Mouse (Mus musculus) thymus, postnatal 36 days (tissue): ENCODE data around the gene Mrps7.

Experiments
- DNase-seq, 2 experiments: peaks; one replicate each; pipeline ENCODE4 v3.0.0; 2022; ENCODE audit warnings: mixed read lengths in 2 of 2

Mrps7 gene

DNA sequence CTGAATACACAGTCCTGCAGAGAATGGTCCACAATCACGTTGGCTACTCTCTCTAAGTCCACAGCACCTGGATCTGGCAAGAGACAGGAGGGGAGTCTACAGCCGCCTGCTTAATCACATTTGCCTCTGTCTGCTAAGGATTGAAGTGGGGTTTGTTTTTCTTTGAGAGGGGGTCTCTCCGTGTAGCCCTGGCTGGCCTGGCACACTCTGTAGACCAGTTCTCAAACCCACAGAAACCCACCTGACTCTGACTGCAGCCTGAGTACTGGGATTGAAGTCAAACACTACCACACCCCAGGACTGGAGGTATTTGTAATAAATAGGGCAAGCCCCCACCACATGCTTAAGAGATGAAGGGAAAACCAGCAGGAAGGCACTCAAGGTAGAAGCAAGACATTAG, 5.9 kb downstream of the Mrps7 start:
- DNase-seq: no peak

DNA sequence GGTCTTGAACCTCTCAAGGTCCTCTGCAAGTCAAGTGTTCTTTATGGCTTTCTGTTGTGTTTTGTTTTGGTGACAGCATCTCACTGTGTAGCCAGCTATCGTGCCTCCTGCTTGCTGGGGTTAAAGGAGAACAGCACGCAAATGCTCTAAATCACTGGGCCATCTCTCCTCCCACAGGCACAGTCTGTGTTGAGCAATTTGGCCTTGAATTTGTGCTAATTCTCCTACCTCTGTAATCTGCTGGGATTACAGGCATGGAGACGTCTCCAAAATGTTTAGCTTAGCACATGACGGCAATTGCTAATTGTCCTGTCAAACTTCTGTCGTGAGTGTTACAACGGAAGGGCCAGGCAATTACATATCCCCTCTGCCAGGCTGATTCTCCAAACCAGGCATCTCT, 7.4 kb downstream of the Mrps7 start:
- DNase-seq: no peak

DNA sequence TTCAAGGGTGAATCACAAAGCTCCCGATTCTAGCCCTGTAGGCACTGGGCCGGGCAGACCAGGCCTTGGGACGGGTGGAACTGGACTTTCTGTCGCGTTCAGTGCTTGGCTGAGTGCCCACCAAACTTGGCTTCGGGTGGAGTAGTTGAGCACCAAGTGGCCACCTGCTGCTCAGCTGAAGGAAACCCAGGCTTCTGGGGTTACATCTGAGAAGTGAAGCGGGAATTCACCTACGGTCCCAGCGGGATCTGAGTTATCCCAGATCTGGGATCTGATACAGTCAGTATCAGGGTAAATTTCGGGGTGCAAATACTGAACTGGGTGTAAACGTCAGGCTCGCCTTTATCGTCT, 8.3 kb downstream of the Mrps7 start:
- peak; percentile 41 to 54 for DNase-seq

DNA sequence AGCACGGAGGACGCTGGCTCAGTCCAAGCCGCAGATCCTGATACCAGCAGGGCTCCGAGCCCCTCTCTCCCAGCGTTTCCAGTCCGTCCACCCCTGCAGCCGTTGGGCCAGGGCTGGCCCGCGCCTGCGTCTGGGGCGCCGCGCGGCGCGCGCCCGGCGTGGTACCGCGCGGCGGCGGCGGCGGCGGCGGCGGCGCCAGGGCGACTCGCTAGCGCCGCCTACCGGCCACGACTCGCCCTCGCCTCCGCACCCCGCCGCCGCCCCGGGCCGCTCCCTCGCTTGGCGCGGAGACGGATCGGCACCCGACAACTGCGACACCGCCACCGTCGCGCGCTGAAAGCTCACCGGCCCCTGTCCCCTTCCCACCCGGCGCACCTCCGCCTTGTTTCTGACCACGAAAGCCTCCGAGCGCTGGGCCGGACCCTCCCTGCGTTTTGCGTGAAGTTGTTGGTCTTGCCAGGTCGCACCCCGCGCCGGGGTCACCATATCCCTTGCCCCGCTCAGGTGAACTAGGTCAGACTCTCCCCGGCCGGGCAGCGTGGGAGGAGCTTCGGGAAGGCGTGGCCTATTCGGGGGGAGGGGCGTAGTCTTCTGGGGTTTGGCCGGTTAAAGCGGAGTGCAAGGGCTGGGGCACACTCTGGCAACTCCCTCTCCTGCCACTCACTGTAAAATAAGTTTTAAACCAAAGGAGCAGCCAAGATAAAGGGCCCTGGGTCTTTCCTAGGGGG, 8.8 kb downstream of the Mrps7 start, which contains the start of gene Mif4gd:
Mif4gd (minus strand) TSS at position 560 of the 728 bp plus-strand sequence.
- peak; percentile 96 to 99 for DNase-seq

DNA sequence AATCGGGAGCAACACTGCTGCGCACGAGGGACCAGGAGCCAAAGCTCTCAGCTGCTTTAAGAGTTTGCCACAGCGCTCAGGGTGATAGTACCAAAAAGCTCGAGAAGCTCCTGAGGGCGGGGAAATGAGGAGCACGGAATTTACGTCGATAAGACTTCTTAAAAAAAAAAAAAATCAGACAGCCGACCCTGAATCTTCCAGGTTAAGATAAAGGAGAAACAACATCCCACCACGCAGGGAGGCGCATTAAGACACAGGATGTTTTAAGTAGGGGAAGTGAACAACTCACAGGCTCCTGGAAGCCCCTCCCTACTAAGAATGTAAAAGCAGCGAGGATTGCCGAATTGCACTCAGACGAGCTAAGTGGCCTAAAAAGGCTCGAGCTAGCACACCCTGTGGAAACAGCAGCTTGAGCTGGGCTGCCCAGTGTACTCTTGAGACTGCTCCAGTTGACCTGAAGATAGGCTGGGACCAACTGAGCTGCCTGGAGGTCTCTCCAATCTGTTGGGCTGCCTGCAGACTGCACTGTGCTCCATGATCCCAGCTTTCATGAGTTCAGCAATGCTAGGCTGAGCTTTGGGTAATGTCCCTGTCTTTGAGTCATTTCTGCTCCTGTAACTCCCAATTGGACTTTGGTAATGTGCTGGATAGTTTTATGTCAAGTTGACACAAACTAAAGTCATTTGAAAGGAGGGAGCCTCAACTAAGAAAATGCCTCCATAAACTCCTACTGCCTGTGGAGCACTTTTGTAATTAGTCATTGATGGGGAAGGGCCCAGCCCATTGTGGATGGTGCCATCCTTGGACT, 9.6 kb downstream of the Mrps7 start:
- peak in 1 of 2 experiments; percentile 58 for DNase-seq

DNA sequence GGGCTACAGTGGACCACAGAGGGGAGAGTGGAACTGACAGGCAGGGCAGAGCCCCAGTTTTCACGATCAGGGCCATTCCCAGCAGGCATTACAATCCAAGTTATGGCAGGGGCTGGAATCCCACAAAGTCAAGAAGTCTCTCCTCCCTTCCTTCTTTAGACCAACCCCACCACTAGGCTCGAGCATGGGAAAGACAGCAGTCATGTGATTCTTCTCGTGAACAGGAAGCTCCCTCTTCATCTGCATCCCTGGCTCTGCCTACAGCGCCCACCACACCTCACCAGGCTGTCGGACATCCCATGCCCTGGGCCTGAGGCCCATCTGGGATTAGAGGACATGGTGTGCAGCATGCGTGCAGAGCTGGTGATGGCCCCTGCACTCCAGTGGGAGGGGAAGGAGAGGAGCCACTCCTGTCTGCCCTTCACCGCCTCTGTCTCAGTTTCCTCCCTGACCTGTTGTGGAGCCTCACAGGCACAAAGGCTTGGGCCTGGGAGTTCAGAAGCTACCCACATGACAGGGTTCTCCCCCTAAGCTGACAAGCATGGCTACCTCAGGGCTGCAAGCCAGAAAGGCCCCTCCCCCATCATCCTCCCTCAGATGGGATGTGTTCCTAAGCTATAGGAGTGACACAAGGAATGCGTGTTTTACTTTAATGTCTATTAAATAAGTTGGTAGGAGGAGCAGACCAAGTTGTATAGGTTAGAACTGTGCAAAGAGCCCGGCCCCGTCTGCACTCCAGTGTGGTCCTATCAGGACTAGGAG, 10.8 kb downstream of the Mrps7 start:
- no peak for DNase-seq

DNA sequence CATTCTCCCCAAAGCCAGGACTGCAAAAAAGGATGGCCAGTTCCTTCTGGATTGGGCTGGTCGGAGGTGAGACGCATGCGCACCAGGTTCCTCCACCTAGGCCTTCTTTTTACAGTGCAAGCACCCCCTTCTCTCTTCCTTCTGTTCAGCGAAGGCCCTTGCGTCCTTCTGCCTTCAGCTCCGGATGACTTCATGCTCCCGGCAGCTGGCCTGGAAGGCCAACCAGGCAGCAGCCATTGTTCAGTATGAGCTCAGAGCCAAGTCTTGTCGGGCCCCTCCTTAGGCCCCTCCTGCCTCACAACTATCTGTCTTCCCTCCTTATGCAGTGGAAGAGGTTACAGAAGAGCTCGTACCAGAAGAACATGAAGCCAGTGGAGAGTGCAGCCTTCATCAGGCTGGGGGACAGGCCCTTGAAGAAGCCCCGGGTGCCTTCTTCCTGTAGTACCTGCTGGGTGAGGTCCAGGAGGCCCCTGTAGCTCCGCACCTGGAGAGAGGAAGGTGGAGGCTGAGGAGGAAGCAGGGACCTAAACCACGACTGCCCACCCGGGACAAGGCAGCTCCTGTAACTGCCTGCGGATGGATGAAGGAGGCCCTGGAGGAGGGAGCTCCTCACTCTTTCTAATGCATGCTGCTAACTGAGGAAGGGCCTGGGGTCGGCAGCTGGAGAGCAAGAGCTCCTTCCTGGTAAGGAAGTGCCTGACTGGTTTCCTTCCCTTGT, 11.5 kb downstream of the Mrps7 start:
- DNase-seq: no peak

DNA sequence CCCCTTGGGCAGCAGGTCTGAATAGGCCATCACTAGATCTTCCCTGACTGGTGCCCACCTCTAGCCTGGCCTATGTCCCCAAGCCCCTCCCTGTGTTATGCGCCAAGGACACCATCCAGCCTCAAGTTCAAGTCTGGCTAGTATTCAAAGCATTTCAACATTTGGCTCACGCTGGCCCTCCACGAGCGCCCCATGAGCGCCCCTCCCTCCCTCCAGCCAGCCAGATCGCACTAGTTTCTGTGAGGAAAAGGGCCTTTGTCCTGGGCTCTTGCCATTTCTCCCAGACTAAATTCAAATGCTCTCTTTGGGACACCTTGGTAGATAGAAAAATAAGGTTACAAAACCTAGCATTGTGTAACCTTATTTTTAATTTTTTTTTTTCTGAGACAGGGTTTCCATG, 12.2 kb downstream of the Mrps7 start:
- DNase-seq: no peak

DNA sequence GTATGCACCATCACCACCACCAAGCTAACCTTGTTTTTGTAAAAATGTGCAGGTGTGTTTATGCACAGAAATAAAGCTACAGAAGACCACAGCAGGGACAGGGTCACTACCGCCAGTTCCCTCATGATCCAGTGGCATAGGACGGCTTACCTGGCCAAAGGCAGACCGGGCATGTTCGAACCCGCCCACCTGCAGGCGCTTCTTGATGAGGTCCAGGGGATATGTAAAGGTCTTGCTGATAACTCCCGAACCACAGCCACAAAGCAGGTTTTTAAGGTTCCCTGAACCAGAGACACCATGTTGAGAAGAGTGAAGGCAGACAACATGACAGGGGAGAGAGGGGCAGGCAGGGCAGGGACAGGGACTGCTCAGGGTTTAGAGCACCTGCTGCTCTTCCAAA, 12.6 kb downstream of the Mrps7 start:
- no peak for DNase-seq

DNA sequence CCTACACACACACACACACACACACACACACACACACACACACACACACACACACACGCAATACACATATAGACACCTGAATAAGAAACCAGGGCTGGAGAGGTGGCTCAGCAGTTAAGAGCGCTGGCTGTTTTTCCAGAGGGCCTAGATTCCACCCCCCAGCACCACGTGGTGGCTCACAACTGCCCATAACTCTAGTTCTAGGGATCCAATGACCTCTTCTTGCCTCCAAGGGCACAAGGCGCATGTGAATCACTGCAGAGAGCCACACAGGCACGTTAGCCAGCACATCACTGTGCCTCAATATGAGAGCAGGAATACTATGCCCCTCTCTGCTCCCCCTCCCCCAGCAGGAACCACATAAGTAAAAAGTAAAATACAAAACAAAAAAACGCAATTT, 13.2 kb downstream of the Mrps7 start:
- DNase-seq: no peak

DNA sequence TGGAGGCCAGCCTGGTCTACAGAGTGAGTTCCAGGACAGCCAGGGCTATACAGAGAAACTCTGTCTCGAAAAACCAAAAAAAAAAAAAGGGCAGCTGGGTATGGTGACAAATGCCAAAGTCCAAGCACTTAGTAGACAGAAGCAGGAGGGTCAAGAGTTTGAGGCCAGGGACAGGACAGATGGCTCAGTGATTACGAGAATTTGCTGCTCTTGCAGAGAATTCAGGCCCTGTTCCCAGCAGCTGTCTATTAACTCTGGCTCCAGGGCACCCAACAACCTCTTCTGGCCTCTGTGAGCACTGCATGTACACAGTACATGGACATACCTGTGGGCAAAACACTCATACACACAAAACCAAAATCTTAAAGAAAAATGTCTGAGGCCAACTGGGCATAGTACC, 14.3 kb downstream of the Mrps7 start:
- no peak for DNase-seq

DNA sequence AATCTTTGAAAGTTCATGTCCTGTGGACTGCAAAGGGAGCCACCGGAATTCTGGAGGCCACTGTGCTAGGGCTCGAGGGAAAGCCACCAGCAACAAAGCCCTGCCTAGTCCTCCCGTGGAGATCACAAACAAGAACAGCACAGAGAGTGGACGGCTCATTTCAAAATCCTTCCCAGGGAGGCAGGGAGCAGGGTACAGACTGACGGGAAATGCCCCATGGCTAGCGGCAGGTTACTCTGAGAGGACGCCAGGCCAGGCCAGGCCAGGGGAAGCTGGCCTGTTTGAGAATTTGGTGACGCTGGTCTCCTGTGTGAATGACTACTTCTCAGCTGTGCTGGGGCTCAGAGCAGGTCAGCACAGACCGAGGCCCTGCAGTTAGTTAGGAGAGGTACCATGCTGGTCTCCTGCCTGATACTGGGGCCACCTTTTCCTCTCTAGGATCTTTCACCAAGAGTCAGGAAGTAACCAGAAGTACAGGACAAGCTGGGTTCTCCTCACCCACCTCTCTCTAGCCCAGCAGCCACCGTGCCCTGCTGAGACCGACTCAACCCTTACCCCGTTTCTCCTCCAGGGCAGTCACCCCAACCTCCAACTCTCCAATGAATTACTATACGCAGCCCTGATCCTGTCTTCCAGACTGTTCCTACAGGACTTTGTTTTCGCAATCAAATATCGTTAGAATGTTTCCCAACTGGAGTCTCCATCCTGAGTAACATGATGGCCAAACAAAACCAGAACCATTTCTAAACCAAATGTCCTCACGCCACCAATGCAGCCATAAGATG, 15.2 kb downstream of the Mrps7 start:
- no peak for DNase-seq

DNA sequence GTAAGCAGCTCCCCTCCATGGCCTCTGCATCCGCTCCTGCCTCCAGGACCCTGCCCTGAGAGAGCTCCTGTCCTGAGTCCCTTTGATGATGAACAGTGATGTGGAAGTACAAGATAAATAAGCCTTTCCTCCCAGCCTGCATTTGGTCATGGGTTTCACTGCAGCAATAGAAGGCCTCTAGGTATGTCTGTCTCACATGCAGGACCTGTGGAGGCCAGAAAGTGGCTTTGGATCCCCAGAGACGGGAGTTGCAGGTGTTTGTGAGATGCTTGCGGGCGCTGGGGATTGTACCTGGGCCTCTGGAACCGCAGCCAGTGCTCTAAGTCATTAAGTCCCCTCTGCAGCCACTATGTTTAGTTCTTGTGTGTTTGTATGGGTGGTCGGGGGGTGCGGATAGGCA, 16.2 kb downstream of the Mrps7 start:
- no peak for DNase-seq

DNA sequence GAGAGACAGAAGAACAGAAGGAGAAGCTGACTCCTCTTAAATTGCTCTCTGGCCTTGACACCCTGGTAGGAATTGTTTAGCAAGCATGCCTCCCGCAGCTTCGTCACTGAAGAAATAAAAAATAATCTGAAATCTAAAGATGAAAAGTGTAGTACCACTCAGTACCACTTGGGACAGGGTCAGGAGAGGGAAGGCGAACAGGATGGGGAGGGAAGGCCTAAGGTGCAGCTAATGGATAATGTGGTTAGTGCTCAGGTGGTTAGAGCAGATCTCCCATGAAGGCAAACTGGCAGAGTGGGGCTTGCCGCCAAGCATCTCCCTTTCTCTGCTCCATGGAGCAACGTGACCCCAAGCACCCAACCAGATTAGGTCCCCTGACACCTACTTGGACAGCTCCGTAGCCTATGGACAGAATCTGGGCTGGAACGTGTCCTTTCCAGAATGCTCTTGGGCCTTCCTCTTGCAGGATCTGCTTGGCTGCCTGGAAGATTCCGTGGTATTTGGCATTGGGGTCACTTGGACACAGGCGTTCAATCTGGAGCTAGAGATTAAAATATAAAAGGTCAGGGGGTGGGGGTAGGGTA, 19.9 kb downstream of the Mrps7 start:
- DNase-seq: no peak

DNA sequence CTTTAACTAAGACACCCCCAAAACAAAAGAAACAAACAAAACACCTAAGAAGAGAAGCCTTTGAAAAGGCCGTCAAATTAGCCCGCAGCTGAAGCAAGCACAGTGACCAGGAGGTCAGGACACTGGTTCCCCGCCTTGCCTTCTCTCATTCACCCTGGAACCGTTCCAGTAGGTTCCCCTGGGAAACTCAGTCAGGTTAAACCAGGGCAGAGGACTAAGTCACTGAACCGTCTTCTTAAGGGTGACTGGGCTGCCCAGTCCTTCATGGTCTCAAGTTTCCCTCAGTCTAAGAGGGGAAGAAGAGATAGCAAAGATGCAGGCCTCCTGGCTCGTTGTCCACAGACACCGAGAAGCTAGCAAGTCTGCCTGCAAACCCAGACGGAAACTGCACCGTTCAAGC, 22.2 kb downstream of the Mrps7 start:
- DNase-seq: no peak

DNA sequence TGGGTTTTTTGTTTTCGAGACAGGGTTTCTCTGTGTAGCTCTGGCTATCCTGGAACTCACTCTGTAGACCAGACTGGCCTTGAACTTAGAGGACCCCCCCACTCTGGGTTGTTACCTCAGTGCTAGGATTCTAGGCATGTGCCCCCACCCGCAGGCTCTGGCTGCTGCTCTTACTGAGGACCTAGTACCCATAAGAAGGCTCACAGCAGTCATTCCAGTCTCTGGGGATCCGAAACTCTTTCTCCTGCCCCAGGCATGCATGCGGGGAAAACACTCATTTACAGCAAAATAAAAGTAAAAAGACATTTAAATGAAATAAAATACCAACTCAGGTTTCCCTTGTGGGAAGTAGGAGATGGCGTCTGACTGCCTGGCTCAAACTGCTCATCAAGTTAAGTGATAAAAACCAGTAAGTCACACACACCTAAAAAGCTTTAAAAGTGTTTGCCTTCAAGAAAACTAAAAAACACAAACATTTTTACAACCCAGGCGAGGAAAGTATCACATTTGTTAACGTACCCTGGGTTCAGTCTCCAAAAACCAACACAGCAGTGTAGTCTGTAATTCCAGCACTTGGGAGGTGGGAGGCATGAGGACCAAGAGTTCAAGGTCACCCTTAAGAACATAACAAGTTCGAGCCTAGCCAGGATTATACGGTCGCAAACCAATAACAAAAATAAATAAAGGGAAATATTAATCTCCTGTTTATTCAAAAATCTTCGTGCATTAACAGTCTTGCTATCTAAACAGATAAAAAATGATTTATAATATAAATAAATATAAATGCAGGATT, 23.3 kb downstream of the Mrps7 start:
- no peak for DNase-seq

DNA sequence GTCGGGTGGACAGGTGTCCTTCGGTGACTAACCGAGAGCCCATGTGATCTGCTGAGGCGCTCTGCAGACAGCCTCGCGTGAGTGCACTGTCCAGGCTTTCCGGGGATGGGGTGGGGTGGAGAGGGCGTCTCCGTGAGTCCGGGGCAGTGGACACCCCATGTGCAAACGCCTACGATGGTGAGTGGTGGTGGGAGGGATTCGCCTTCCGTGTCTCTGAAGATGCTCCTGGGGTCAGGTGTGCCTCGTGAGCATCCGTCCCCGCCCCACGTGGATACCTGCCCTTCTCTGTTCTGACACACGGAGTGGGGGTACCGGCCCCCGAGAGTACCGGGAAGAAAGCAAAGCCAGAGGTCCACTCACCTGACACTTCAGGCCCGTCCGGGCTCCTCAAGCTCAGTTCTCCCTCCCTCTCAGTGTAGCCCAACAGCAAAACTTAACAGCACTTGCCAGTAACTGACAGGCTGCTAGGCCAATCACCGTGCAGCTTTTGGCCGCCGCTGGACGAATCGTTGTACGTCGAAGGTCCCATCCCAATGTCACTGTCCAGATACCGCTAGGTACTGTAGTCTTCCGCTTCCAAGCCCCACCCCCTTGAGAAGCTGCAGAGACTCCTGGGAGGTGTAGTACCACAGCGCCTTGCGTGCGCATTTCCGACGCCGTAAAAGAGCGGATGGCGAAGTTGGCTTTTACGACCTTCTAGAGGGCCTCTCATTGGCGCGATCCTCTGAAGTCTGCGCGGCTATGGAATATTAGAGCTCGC, 24.2 kb downstream of the Mrps7 start, which contains the start of gene Slc25a19:
Slc25a19 (minus strand) TSS at position 591 of the 760 bp plus-strand sequence.
- peak; percentile 97 to 98 for DNase-seq

DNA sequence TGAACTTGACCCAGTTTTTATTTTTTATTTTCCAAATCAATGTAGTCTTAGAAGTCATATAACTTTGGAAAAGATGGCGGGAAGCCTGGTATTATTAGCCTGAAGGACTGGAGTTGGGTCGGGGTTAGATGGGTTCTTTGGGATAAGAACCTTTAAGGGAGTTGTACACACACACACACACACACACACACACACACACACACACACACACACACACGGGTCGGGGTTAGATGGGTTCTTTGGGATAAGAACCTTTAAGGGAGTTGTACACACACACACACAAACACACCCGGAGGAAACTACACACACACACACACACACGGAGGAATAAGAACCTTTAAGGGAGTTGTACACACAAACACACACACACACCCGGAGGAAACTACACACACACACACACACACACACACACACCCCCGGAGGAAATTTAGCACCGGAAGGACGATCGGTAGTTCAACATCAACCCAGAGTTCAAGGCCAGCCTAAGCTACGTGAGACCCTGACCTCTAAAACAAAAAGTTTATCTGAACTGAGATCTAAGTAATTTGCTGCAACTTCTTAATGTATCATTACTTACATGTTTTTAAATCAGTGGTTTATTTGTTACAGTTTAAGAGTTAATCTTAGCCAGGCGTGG, 24.9 kb downstream of the Mrps7 start:
- DNase-seq: no peak

DNA sequence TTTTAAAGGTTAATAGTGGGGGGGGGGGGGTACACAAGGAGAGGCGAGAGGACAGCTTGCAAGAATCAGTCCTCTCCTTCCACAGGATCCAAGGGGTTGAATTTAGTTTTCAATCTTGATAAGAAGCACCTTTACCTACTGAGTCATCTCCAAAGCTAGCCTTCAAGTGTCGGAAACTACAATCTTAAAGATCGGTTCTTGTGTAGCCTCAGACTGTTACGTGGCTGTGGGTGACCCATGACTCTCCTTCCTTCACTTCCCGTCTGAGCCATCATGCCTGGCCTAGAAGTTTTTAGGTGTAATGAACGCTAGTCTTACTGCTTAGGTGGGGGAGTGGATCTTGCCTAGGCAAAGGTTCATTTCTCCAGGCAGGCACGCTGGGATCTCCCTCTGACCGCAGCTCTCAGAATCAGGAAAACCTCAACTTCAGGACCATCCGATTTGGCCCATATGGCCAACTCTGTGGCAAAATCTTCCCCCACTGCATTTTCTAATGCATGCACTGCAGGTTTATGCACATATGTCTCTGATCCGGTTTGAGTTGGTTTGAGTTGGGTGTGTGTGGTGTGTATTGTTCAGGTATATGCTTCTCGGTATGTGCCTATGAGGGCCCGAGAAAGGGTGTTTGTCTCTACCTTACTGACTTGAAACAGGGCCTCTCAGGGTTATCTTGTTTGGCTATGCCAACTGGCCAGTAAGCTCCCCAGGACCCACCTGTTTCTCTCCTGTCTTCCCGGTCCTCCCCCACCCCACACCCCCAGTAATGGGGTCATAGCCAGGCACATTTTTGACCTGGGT, 26.2 kb downstream of the Mrps7 start:
- no peak for DNase-seq
